Mouse (Mus musculus) forebrain, embryonic 13.5 days (tissue): ENCODE data around the gene Pih1d1. TPM values are rescaled to one million over a fixed set of nuclear protein-coding genes. Genes with fewer than 3 reads are reported as not detected.
A peak's percentile ranks its signal among the peaks of the same experiment; 100 is the strongest.

Source experiments
- ATAC-seq: fragments of 200-750 bp; cut with Nextera tagmentation; 2 replicates; pipeline ENCODE4 v1.8.0; 2017
- H3K27ac ChIP-seq: fragments of 300-500 bp; sonication (generic); 2 replicates; pipeline ENCODE4 v1.5.1; 2015; ENCODE audit warnings: inconsistent platforms, mild to moderate bottlenecking, moderate library complexity
- H3K27me3 ChIP-seq: fragments of 300-500 bp; sonication (generic); 2 replicates; pipeline ENCODE4 v1.6.1; 2015; ENCODE audit warnings: mild to moderate bottlenecking, inconsistent platforms
- H3K36me3 ChIP-seq: fragments of 300-500 bp; sonication (generic); 2 replicates; pipeline ENCODE4 v1.6.1; 2015; ENCODE audit warnings: mild to moderate bottlenecking, inconsistent platforms; ENCODE audit not compliant: poor library complexity, severe bottlenecking
- H3K4me1 ChIP-seq: fragments of 300-500 bp; sonication (generic); 2 replicates; pipeline ENCODE4 v1.6.1; 2015; ENCODE audit warnings: inconsistent platforms
- H3K4me2 ChIP-seq: fragments of 300-500 bp; sonication (generic); 2 replicates; pipeline ENCODE4 v1.6.1; 2015; ENCODE audit warnings: inconsistent platforms, mild to moderate bottlenecking, moderate library complexity
- H3K4me3 ChIP-seq: fragments of 300-500 bp; sonication (generic); 2 replicates; pipeline ENCODE4 v1.5.1; 2015; ENCODE audit warnings: mild to moderate bottlenecking, inconsistent platforms
- H3K9ac ChIP-seq: fragments of 300-500 bp; sonication (generic); 2 replicates; pipeline ENCODE4 v1.6.1; 2015; ENCODE audit warnings: mild to moderate bottlenecking, inconsistent platforms
- H3K9me3 ChIP-seq: fragments of 300-500 bp; sonication (generic); replicated peaks from 2 replicates; pipeline ENCODE4 v1.6.1; 2016; ENCODE audit warnings: inconsistent platforms
- WGBS: fragments of 180-500 bp; shearing (Covaris S2); methylation state at CpG from one replicate; pipeline ENCODE4 v1.1.7; 2015; 5-methylcytosine and 5-hydroxymethylcytosine counted together
- polyA plus RNA-seq: library from polyadenylated mRNA; unstranded; fragments of >200 nt; fragmentation: Nextera tagmentation; extraction: Ambion mirVana; gene quantifications from 2 replicates; pipeline ENCODE4 v1.2.1, GENCODE M21; 2015

Gene Pih1d1
- polyA plus RNA-seq, 1 experiment from 2014 or later, result 97.5 TPM

GRCm38 (mm10) chr7:45191803-45192363, 37.8 kb downstream of the Pih1d1 start:
- ATAC-seq, result no peak
- H3K4me2 ChIP-seq, result no peak overlapping the region
- 28% methylated on average over 8 of the region's 8 CpGs for WGBS
- H3K4me1 ChIP-seq, result 0 out of 2 replicates have a peak, but pooled peaks cover 4% of the 10 kb centered on the region
- no peak overlapping the region for H3K9ac ChIP-seq
- H3K4me3 ChIP-seq, result no peak overlapping the region
- H3K36me3 ChIP-seq, result no peaks in the 10 kb centered on the region
- no peak overlapping the region for H3K27ac ChIP-seq
- H3K27me3 ChIP-seq, result peaks cover 34% of the 10 kb centered on the region
- H3K9me3 ChIP-seq, result no peaks in the 10 kb centered on the region

GRCm38 (mm10) chr7:45192585-45193310, 38.6 kb downstream of the Pih1d1 start:
- no peak overlapping the region for H3K9ac ChIP-seq
- H3K9me3 ChIP-seq, result no peaks in the 10 kb centered on the region
- 80% methylated on average over 7 of the region's 7 CpGs for WGBS

DNA sequence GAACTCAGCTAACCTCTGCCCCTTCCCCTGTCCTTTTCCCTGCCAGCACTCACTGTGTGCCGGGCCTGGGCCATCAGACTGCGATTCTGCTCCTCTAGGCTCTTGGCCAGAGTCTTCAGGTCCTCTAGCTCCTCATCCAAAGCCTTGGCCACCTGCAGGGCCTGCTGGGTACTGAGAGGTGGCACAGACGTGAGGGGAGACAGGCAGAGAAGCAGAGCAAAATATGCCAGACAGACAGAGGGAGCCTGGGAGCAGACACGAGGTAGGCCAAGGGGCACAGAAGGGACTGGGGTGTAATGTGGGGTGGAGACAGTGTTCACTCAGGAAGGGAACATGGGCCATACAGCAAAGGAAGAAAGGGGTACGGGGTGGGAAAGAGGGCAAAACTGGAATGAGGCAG, 39.3 kb downstream of the Pih1d1 start:
- no peaks in the 10 kb centered on the region for H3K9me3 ChIP-seq
- no peak for ATAC-seq
- H3K27ac ChIP-seq, result no peak overlapping the region
- H3K4me3 ChIP-seq, result no peak overlapping the region
- H3K27me3 ChIP-seq, result peaks cover 26% of the 10 kb centered on the region
- H3K4me1 ChIP-seq, result 0 out of 2 replicates have a peak, but pooled peaks cover 7% of the 10 kb centered on the region
- H3K4me2 ChIP-seq, result no peak overlapping the region
- H3K36me3 ChIP-seq, result no peaks in the 10 kb centered on the region
- WGBS, result 58% methylated on average over 5 of the region's 5 CpGs
- H3K9ac ChIP-seq, result no peak overlapping the region

More at GRCm38 (mm10) chr7:45192585-45193310, 38.6 kb downstream of the Pih1d1 start:
- no peaks in the 10 kb centered on the region for H3K36me3 ChIP-seq
- H3K4me1 ChIP-seq, result 0 out of 2 replicates have a peak, but pooled peaks cover 4% of the 10 kb centered on the region
- H3K27ac ChIP-seq, result no peak overlapping the region
- H3K4me3 ChIP-seq, result no peak overlapping the region
- peaks cover 33% of the 10 kb centered on the region for H3K27me3 ChIP-seq
- H3K4me2 ChIP-seq, result no peak overlapping the region
- no peak for ATAC-seq

DNA sequence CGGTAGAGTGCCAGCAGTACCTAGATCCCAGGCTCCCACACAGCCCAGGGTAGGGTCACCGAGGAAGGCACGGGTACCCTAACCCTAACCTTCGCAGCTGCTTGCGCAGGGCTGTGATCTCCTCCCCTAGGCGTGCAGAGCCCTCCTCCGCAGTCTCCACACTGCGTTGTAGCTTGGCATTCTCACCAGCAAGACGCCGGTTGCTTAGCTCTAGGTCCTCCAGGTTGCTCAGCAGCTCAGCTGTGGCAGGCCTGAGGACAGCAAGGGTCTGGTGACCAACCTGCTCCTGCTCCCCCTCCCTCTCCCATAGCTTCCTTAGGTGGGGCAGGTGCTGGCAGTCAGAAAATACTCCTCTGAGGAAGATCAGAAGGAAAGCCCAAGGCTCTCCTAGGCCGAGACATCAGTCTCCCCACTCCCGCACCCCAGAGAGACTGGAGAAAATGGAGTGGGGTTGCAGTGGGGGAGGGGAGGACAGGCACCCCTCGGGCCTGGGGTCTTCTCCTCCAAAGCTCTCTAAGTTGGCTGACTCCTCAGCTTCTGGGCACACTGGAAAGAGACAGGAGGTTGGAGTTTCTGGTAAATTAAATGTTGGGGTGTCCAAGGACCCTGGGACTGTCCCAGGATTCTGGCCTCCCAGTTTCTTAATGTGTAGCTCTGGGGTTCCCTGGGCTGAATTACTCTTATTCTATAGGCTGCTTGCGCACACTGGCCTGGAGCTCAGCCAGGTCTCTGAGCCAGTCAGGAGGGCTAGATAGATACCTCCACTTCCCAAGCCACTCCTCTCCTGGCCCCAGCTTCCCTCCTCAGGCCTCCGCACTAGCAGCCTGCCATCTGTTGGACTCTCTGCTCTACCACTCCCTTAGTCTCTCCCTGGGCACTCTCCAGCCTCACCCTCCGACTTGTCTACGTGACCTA, 40.0 kb downstream of the Pih1d1 start:
- Histone ChIP-seq H3K9me3 (no peaks in the 10 kb centered on the region), H3K4me1 (0 out of 2 replicates have a peak, but pooled peaks cover 10% of the 10 kb centered on the region), H3K27ac (no peak overlapping the region), H3K36me3 (no peaks in the 10 kb centered on the region), H3K4me3 (no peak overlapping the region), H3K4me2 (no peak overlapping the region), H3K9ac (no peak overlapping the region), H3K27me3 (peaks cover 25% of the 10 kb centered on the region)
- no peak for ATAC-seq
- WGBS, result 75% methylated on average over 17 of the region's 17 CpGs

DNA sequence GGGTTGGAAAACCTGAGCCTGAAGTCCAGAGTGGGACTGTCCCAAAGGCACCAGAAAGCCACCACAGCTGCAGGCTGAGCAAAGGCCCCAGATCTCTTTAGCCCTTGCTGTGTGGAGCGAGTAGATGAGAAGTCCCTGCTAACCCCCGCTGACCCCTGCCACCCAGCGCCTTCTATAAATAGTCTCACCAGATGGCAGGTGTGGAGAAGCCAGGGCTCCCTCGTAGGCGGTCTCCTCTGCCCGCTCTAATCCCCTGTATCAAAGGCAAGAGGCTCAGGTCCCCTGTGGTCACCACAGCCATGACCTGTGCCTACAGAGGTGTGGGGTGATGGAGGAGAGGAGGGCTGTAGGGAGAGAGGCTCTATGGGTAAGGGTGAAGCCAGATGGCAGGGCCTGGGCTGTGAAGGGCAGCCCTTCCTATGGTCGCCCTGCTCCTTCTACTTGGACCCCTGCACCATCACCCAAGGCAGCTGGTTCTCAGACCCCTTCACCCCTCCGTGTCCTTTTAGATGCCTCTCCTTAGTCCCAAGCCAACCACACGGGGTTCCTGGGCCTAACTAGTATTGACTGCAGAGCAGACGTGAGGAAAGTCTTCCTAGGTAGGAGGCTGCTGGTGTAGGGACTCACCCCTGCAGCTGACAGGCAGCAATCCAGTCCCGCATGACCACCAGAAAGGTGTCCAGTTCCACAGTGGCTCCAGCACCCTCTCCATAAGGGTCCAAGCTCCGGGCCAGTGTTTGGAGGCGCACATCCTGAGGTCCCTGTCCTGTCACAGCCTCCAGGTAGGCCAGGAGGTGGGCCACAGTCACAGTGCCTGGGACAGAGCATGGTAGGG, 41.5 kb downstream of the Pih1d1 start:
- H3K4me1 ChIP-seq, result 0 out of 2 replicates have a peak, but pooled peaks cover 10% of the 10 kb centered on the region
- no peaks in the 10 kb centered on the region for H3K36me3 ChIP-seq
- H3K9me3 ChIP-seq, result no peaks in the 10 kb centered on the region
- WGBS, result 63% methylated on average over 13 of the region's 13 CpGs
- H3K4me3 ChIP-seq, result no peak overlapping the region
- ATAC-seq, result no peak
- H3K4me2 ChIP-seq, result no peak overlapping the region
- H3K9ac ChIP-seq, result peak overlapping the region; percentile 30; the same call in 1 of the 2 replicates
- peaks cover 21% of the 10 kb centered on the region for H3K27me3 ChIP-seq
- H3K27ac ChIP-seq, result no peak overlapping the region

GRCm38 (mm10) chr7:45196176-45196535, 42.1 kb downstream of the Pih1d1 start:
- no peaks in the 10 kb centered on the region for H3K36me3 ChIP-seq
- no peak overlapping the region for H3K4me2 ChIP-seq
- no peak overlapping the region for H3K9ac ChIP-seq
- WGBS, result 67% methylated on average over 4 of the region's 4 CpGs
- H3K27ac ChIP-seq, result no peak overlapping the region
- ATAC-seq, result no peak
- peaks cover 21% of the 10 kb centered on the region for H3K27me3 ChIP-seq
- 0 out of 2 replicates have a peak, but pooled peaks cover 10% of the 10 kb centered on the region for H3K4me1 ChIP-seq
- no peak overlapping the region for H3K4me3 ChIP-seq
- no peaks in the 10 kb centered on the region for H3K9me3 ChIP-seq

- Histone ChIP-seq H3K9me3 (no peaks in the 10 kb centered on the region), H3K9ac (no peak overlapping the region), H3K4me1 (0 out of 2 replicates have a peak, but pooled peaks cover 7% of the 10 kb centered on the region), H3K4me2 (no peak overlapping the region), H3K27me3 (peaks cover 19% of the 10 kb centered on the region), H3K36me3 (no peaks in the 10 kb centered on the region), H3K4me3 (no peak overlapping the region), H3K27ac (no peak overlapping the region)
- 69% methylated on average over 5 of the region's 5 CpGs for WGBS
- no peak for ATAC-seq
Observed at GRCm38 (mm10) chr7:45196994-45197393, 42.9 kb downstream of the Pih1d1 start.

DNA sequence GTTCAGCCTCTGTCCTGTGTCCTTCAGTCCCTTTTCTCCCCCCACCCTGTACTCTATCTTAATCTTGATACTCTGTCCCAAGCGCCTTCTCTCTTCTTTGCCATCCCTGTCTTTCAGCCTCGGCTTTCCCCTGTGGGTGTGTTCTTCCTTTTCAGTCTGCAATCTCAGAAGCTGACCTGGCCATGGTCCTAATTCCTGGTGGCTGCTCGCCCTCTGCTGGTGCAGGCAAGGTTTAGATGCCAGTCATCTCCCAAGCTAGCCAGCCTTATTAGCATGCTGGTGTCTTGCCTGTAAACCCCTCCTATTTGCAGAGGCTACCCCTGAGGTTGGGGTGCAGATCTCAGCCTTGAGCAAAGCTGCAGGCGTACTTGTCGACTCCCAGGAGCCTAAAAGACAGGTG, 44.3 kb downstream of the Pih1d1 start:
- Histone ChIP-seq H3K27me3 (peaks cover 26% of the 10 kb centered on the region), H3K27ac (no peak overlapping the region), H3K9me3 (no peaks in the 10 kb centered on the region), H3K4me1 (0 out of 2 replicates have a peak, but pooled peaks cover 7% of the 10 kb centered on the region), H3K4me2 (no peak overlapping the region), H3K4me3 (no peak overlapping the region), H3K36me3 (no peaks in the 10 kb centered on the region), H3K9ac (0 out of 2 replicates have a peak overlapping the region, but pooled peaks have one; percentile 9)
- WGBS, result 15% methylated on average over 5 of the region's 5 CpGs
- peak; percentile 60; the same call in 1 of the 2 replicates for ATAC-seq

- Histone ChIP-seq H3K27ac (no peak overlapping the region), H3K4me2 (no peak overlapping the region), H3K9me3 (no peaks in the 10 kb centered on the region), H3K27me3 (peaks cover 28% of the 10 kb centered on the region), H3K4me3 (no peak overlapping the region), H3K4me1 (0 out of 2 replicates have a peak, but pooled peaks cover 7% of the 10 kb centered on the region), H3K9ac (no peak overlapping the region), H3K36me3 (no peaks in the 10 kb centered on the region)
- ATAC-seq, result no peak
- WGBS, result 82% methylated on average over 11 of the region's 11 CpGs
Observed at GRCm38 (mm10) chr7:45198961-45199360, 44.9 kb downstream of the Pih1d1 start.

DNA sequence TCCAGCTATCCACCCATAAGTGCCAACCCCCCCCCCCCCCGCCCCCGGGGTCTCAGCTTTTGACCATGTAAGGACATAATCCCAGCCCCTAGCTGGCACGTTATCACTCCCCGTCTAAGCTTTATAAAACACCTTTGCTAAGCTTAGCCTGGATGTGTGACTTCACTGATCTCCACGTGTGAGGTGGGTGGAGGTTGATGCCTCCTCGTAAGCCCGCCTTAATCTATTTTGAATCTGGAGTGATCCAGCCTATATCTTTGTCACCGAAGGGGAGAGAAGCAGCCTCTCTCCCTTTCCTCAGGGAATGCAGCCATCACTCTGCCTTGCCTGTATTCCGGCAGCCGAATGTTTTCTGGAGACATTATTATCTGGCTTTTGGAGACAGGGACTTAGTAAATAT, 48.6 kb downstream of the Pih1d1 start:
- Histone ChIP-seq H3K4me1 (0 out of 2 replicates have a peak, but pooled peaks cover 10% of the 10 kb centered on the region), H3K4me2 (no peak overlapping the region), H3K9ac (no peak overlapping the region), H3K27ac (no peak overlapping the region), H3K36me3 (no peaks in the 10 kb centered on the region), H3K9me3 (no peaks in the 10 kb centered on the region), H3K27me3 (peaks cover 22% of the 10 kb centered on the region), H3K4me3 (no peak overlapping the region)
- no peak for ATAC-seq
- WGBS, result 58% methylated on average over 10 of the region's 10 CpGs
